Mouse (Mus musculus): Measurements from ENCODE around the gene Slc2a5.

GRCm38 (mm10) chr4:150086841-150087160 lies 32.3 kb upstream of the Slc2a5 start:
- TF ChIP-seq TAL1 (IDR thresholded peaks at IDR 0.05; ENCODE audit: low read length) (no peak), GATA1 (IDR thresholded peaks at IDR 0.05; ENCODE audit: low read length) (no peak)
